Mouse (Mus musculus): ENCODE results near the gene Tmem94. TPM values are rescaled to one million over a fixed set of nuclear protein-coding genes. Genes with fewer than 3 reads are reported as not detected.
A peak's percentile ranks its signal among the peaks of the same experiment; 100 is the strongest.

Gene Tmem94
- 30.9 TPM in 2 replicates for polyA plus RNA-seq (2015; fragmentation: Nextera tagmentation; extraction: Ambion mirVana)

DNA sequence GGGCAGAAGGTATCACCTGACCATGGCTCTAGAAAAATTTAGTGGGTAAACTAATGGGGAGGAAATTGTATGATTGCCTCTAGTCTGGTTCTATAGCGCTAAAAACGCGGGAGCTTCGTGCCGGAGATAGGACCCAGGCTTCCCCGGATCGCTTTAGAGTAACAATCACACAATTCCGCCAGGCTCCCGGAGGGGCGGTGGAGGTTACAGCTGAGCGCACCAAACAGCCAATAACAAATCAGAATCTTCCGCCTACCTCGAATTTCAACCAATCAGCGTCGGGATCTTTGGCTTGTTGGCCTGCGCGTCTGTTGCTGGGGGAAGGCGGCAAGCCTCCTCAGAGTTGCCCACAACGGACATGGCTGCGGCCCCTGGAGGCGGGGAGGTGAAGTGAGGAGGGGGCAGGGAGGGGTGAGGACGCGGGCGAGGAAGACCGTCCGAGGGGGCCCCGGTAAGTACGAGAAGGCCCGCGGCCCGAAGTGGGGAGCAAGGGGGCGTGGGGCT lies at the start of gene Tmem94:
Gene Tmem94 (plus strand): TSS at position 331 of the 504 bp plus-strand sequence.
- Histone ChIP-seq H3K27ac (peak within 1 kb of the TSS; percentile 92), H3K4me1 (replicated peaks) (peaks cover 41% of the 10 kb centered on the region), H3K4me3 (peak within 1 kb of the TSS; percentile 77), H3K27me3 (no peaks in the 10 kb centered on the region), H3K4me2 (peak within 1 kb of the TSS; percentile 62), H3K9me3 (no peaks in the 10 kb centered on the region), H3K9ac (peak within 1 kb of the TSS; percentile 96), H3K36me3 (no peaks in the 10 kb centered on the region)
- peak; percentile 97 for ATAC-seq (ENCODE audit: low FRiP score)
- under 1% methylated on average over 32 of the region's 32 CpGs for WGBS

DNA sequence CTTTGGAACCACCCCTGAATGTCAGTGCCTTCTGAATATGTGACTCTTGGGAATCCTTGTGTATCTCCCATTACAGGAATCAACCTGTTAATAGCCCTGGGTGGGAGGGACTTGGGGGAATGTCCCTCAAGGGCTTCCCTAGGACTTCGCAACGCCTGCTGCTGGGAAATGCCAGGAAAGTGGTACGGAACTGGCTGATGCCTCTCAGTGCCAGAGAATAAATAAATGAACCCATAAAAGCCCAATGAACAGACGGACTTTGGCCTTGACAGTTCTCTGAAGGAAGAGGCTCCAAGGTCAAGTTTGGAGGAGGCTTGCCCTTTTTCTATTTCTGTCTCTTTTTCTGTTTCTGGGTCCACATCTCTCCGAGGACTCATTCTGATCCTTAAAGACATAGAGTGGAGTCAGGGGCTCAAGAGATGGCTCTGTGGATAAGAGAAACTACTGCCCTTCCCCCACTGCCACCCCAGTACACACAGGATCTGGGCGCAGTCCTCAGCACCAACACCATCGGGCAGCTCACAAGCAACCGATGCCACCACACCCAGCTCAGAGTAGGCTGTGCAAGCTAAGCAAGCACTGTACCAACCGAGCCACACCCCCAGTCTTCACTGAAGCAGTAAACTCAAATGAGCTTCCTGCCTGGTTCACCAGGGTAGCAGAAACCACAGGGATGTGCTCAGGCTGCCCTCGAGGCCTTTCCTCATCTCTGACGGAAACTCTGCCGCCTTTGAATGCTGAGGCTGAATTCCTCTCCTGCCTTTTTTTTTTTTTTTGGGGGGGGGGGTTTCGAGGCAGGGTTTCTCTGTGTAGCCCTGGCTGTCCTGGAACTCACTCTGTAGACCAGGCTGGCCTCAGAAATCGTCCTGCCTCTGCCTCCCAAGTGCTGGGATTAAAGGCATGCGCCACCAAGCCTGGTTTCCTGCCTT lies 48.6 kb upstream of the Tmem94 start:
- Histone ChIP-seq H3K36me3 (no peaks in the 10 kb centered on the region), H3K27me3 (no peaks in the 10 kb centered on the region), H3K9me3 (no peaks in the 10 kb centered on the region), H3K4me1 (replicated peaks) (no peaks in the 10 kb centered on the region), H3K4me2 (no peak overlapping the region), H3K27ac (no peak overlapping the region), H3K4me3 (no peak overlapping the region), H3K9ac (peak overlapping the region; percentile 39; the same call in 1 of the 2 replicates)
- 77% methylated on average over 15 of the region's 15 CpGs for WGBS
- ATAC-seq (ENCODE audit: low FRiP score): no peak

- H3K9me3 ChIP-seq: no peaks in the 10 kb centered on the region
- no peak overlapping the region for H3K4me3 ChIP-seq
- WGBS: 54% methylated on average over 8 of the region's 8 CpGs
- no peak overlapping the region for H3K27ac ChIP-seq
- no peaks in the 10 kb centered on the region for H3K36me3 ChIP-seq
- H3K27me3 ChIP-seq: no peaks in the 10 kb centered on the region
- no peak overlapping the region for H3K4me2 ChIP-seq
- ATAC-seq (ENCODE audit: low FRiP score): no peak
- no peak overlapping the region for H3K9ac ChIP-seq
- H3K4me1 ChIP-seq (replicated peaks): no peaks in the 10 kb centered on the region
Measured at GRCm38 (mm10) chr11:115717660-115718390, 47.4 kb upstream of the Tmem94 start.

- Histone ChIP-seq H3K9me3 (no peaks in the 10 kb centered on the region), H3K27me3 (no peaks in the 10 kb centered on the region), H3K4me2 (0 out of 2 replicates have a peak overlapping the region, but pooled peaks have one; percentile 11), H3K27ac (no peak overlapping the region), H3K4me3 (no peak overlapping the region), H3K4me1 (replicated peaks) (no peaks in the 10 kb centered on the region), H3K36me3 (no peaks in the 10 kb centered on the region), H3K9ac (0 out of 2 replicates have a peak overlapping the region, but pooled peaks have one; percentile 5)
- WGBS: 19% methylated on average over 14 of the region's 14 CpGs
- ATAC-seq (ENCODE audit: low FRiP score): no peak
Measured at GRCm38 (mm10) chr11:115722638-115723037, 42.6 kb upstream of the Tmem94 start.

DNA sequence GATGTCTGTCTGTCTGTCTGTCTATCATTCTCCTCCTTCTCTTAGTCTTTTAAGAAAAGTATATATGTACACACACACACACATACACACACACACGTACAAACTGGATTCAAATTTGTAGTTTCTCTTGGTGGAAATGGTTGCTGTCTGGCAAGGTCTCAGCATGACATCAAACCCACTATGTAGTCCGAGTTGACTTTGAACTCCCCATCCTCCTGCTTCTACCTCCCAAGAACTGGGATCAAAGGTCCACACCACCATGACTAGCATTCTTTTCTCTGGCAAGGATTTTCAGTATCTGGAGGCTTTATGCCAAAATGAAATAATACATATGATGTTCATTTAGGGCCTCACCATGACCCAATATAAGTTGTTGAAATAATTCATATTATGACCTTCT lies 42.0 kb upstream of the Tmem94 start:
- Histone ChIP-seq H3K4me2 (no peak overlapping the region), H3K9me3 (no peaks in the 10 kb centered on the region), H3K4me1 (replicated peaks) (no peaks in the 10 kb centered on the region), H3K36me3 (no peaks in the 10 kb centered on the region), H3K27ac (no peak overlapping the region), H3K4me3 (no peak overlapping the region), H3K9ac (0 out of 2 replicates have a peak overlapping the region, but pooled peaks have one; percentile 5), H3K27me3 (no peaks in the 10 kb centered on the region)
- ATAC-seq (ENCODE audit: low FRiP score): no peak
- 80% methylated on average over 2 of the region's 2 CpGs for WGBS

DNA sequence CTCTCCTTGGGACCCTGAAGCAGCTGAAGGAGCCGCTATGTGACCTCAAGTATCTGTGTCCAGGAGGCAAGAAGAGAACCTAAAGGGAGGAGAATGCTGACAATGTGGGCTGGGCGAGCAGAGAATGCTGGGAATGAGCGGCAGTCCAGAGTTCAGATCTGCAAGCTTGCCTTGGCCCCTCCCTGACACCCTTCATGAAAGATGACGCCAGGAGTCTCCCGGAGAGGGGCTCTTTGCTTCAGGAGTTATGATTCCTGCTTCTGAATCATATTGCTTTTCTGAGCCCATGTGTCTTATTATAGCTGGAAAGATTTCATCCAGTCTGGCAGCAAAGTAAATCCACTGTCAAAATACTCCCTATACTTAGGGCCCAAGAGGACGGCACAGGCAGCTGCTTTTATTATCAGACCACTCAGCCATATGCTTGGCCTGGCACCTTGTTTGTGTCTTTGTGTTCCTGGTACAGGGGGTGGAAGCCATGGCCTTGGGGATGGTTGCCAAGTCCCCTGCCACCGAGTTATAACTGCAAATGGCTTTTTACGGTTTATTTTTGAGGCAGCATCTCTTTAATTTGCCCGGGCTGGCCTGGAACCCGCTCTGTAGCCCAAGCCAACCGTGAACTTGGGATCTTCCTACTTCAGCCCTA lies 31.1 kb upstream of the Tmem94 start:
- H3K27ac ChIP-seq: peak overlapping the region; percentile 14; the same call in 1 of the 2 replicates
- 51% methylated on average over 11 of the region's 11 CpGs for WGBS
- no peak overlapping the region for H3K4me2 ChIP-seq
- no peaks in the 10 kb centered on the region for H3K9me3 ChIP-seq
- ATAC-seq (ENCODE audit: low FRiP score): no peak
- H3K4me3 ChIP-seq: no peak overlapping the region
- H3K4me1 ChIP-seq (replicated peaks): peaks cover 19% of the 10 kb centered on the region
- no peak overlapping the region for H3K9ac ChIP-seq
- no peaks in the 10 kb centered on the region for H3K27me3 ChIP-seq
- H3K36me3 ChIP-seq: no peaks in the 10 kb centered on the region

- Histone ChIP-seq H3K36me3 (no peaks in the 10 kb centered on the region), H3K4me1 (replicated peaks) (peaks cover 19% of the 10 kb centered on the region), H3K27me3 (no peaks in the 10 kb centered on the region), H3K4me2 (no peak overlapping the region), H3K4me3 (no peak overlapping the region), H3K27ac (peak overlapping the region; percentile 44), H3K9ac (no peak overlapping the region), H3K9me3 (no peaks in the 10 kb centered on the region)
- ATAC-seq (ENCODE audit: low FRiP score): peak; percentile 32; the same call in 1 of the 2 replicates
- whole genome bisulfite sequencing: 22% methylated on average over 10 of the region's 10 CpGs
Measured at GRCm38 (mm10) chr11:115737608-115738208, 27.5 kb upstream of the Tmem94 start.

GRCm38 (mm10) chr11:115738275-115738885 lies 26.9 kb upstream of the Tmem94 start:
- WGBS: 55% methylated on average over 13 of the region's 13 CpGs
- Histone ChIP-seq H3K9me3 (no peaks in the 10 kb centered on the region), H3K4me2 (no peak overlapping the region), H3K27ac (no peak overlapping the region), H3K36me3 (no peaks in the 10 kb centered on the region), H3K4me3 (no peak overlapping the region), H3K4me1 (replicated peaks) (peaks cover 19% of the 10 kb centered on the region), H3K27me3 (no peaks in the 10 kb centered on the region), H3K9ac (no peak overlapping the region)
- ATAC-seq (ENCODE audit: low FRiP score): no peak

GRCm38 (mm10) chr11:115741070-115741469 lies 24.2 kb upstream of the Tmem94 start:
- peaks cover 11% of the 10 kb centered on the region for H3K4me1 ChIP-seq (replicated peaks)
- no peak overlapping the region for H3K27ac ChIP-seq
- no peaks in the 10 kb centered on the region for H3K36me3 ChIP-seq
- WGBS: 90% methylated on average over 11 of the region's 11 CpGs
- H3K9ac ChIP-seq: no peak overlapping the region
- ATAC-seq (ENCODE audit: low FRiP score): no peak
- no peak overlapping the region for H3K4me2 ChIP-seq
- H3K9me3 ChIP-seq: no peaks in the 10 kb centered on the region
- no peaks in the 10 kb centered on the region for H3K27me3 ChIP-seq
- no peak overlapping the region for H3K4me3 ChIP-seq

GRCm38 (mm10) chr11:115742926-115743325 lies 22.3 kb upstream of the Tmem94 start:
- Histone ChIP-seq H3K4me3 (no peak overlapping the region), H3K4me2 (no peak overlapping the region), H3K27ac (no peak overlapping the region), H3K27me3 (no peaks in the 10 kb centered on the region), H3K9me3 (no peaks in the 10 kb centered on the region), H3K4me1 (replicated peaks) (peaks cover 15% of the 10 kb centered on the region), H3K36me3 (no peaks in the 10 kb centered on the region), H3K9ac (no peak overlapping the region)
- WGBS: 90% methylated on average over 9 of the region's 9 CpGs
- no peak for ATAC-seq (ENCODE audit: low FRiP score)

- ATAC-seq (ENCODE audit: low FRiP score): no peak
- H3K4me1 ChIP-seq (replicated peaks): peaks cover 8% of the 10 kb centered on the region
Measured at GRCm38 (mm10) chr11:115744385-115744784, 20.8 kb upstream of the Tmem94 start.

More at GRCm38 (mm10) chr11:115744385-115744784, 20.8 kb upstream of the Tmem94 start:
- no peak overlapping the region for H3K9ac ChIP-seq
- H3K27ac ChIP-seq: no peak overlapping the region
- WGBS: 90% methylated on average over 5 of the region's 5 CpGs
- no peaks in the 10 kb centered on the region for H3K36me3 ChIP-seq
- no peak overlapping the region for H3K4me2 ChIP-seq
- H3K9me3 ChIP-seq: no peaks in the 10 kb centered on the region
- H3K27me3 ChIP-seq: no peaks in the 10 kb centered on the region
- no peak overlapping the region for H3K4me3 ChIP-seq

Measured in hindbrain, embryonic 13.5 days (tissue).